Mouse (Mus musculus) embryonic fibroblast, embryonic 13.5 days (primary cell): Measurements from ENCODE around the gene 4933427D14Rik.

Source experiments
- CTCF ChIP-seq: IDR thresholded peaks from 2 replicates; pipeline ENCODE4 v1.5.1; 2011; ENCODE audit warnings: mild to moderate bottlenecking, control low read depth, low read length, moderate library complexity, borderline replicate concordance; ENCODE audit not compliant: insufficient read depth
- POLR2A ChIP-seq: IDR thresholded peaks from 2 replicates; pipeline ENCODE4 v1.6.1; 2011; ENCODE audit warnings: low read depth, mild to moderate bottlenecking, control low read depth, low read length, moderate library complexity

DNA sequence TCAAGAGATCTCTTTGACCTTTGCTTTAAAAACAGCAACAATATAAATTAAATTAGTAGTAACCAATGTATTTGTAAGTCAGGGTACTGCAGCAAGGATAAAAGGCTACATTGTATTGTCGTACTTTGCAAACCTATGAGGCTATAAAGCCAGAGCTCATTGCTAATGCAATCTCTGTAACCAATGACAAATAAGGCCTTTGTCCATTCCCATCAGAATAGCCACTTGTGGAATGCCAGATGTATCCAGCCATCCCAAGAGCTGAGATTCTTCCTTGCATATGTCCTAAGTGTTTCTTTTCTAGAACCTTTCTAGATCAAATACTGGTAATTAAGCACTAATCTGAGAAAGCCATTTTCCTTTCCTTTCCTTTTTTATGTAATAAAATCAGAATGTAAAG is 16.4 kb downstream of the 4933427D14Rik start:
- TF ChIP-seq CTCF (no peak), POLR2A (no peak)
